Mouse (Mus musculus) thymus, adult 18-20 months (tissue): ENCODE results near the gene Acot8.

Experiments
- DNase-seq, 2 experiments: peaks; one replicate each; pipeline ENCODE4 v3.0.0; 2022; ENCODE audit warnings: mixed read lengths in 2 of 2

Gene Acot8

DNA sequence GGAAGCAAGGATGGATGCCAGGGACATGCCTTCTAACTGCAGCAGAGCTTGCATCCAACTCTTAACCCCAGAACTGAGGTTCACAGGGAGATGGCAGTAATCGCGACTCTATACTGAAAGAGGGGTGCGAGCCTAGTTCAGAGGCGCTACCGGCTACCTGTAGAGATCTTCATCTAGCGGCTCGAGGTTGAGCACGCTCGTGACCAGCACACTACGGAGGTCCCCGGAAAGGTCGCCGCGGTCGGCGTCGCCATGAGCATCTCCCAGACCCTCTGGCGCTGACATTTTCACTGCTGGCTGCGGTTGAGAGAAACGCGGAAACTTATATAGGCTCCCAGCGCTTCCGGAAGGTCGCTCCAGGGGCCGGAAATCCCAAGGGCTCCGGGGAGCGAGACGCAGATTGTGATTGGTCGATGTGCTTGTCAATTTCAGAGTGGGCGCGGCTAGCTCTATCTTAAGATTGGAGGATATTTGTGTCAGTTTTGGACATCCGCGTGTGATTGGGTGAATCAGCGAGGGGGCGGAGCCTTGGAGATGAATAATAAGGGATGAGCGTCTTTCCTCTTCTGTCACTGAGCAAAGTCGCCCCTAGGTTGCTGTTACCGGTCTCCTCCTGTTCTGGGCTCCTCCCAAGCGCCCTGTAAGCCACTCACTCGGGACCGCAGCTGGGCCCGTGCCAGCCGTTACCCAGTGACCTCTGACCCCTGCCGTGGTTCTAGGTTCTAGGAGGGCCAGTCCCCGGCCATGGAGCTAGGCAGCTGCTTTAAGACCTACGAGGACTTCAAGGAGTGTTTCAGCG lies at the start of gene Acot8, which contains the start of gene Zswim3:
Acot8 (minus strand) TSS at position 350 of the 799 bp plus-strand sequence.
Zswim3 (plus strand) TSS at position 566 of the 799 bp plus-strand sequence.
- peak; percentile 94 to 99 for DNase-seq

DNA sequence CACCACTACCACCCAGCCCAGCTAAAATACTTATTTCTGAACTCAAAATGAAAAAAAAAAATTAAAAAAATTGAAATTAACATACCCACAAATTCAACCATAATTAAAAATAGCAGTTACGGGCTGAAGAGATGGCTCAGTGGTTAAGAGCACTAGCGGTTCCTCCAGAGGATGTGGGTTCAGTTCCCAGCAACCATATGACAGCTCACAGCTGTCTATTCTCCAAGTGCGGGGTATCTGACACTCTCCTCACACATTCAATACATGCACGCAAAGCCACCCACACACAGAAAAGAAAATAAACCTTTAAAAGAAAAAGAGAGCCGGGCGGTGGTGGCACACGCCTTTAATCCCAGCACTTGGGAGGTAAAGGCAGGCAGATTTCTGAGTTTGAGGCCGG lies 45.4 kb upstream of the Acot8 start:
- no peak for DNase-seq

DNA sequence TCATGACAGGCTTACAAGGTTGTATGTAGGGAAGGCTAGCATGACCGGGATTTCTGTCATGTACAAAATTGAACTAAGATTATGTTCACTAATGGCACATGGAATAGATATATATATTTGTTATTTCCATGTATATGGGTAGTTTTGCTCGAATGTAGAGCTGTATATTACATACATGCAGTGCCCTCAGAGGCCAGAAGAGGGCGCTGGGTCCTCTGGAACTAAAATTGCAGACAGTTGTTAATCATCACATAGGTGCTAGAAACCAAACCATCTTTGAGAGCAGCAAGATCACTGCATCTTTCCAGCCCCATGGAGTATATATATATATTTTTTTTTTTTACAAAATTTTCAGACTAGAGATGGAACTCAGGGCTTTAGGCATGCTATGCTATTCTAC lies 41.1 kb upstream of the Acot8 start:
- no peak for DNase-seq

DNA sequence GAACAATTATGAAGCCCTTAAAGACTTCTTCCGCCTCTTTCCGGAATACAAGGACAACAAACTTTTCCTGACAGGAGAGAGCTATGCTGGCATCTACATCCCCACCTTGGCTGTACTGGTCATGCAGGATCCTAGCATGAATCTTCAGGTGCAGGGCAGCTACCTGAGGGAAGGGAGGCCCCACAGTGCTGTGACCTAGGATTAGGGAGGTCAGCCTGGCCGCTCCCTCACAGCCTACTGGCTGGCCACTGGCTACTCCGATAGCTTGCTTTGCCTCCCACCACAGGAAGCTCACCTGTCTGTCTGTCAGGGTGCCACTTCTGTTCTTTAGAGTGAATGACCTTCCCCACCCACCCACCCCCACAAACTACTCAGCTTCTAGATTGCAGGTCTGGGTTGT lies 30.5 kb upstream of the Acot8 start:
- DNase-seq = no peak

DNA sequence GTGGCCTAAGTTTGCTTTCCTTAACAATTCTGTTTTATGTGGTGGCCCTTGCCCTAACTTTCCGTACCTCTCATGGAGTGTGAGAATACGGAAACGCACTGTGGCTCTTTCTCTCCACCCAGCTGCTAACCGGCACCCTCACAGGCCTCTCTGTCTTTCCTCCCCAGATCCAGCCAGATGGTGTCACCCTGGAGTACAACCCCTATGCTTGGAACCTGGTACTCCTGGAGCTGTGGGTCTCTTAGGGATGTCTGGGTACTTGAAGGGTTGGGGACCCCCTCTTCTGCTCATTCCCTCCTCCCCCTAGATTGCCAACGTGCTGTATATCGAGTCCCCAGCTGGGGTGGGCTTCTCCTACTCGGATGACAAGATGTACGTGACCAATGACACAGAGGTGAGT lies 29.8 kb upstream of the Acot8 start:
- DNase-seq = peak in 1 of 2 experiments; percentile 46

DNA sequence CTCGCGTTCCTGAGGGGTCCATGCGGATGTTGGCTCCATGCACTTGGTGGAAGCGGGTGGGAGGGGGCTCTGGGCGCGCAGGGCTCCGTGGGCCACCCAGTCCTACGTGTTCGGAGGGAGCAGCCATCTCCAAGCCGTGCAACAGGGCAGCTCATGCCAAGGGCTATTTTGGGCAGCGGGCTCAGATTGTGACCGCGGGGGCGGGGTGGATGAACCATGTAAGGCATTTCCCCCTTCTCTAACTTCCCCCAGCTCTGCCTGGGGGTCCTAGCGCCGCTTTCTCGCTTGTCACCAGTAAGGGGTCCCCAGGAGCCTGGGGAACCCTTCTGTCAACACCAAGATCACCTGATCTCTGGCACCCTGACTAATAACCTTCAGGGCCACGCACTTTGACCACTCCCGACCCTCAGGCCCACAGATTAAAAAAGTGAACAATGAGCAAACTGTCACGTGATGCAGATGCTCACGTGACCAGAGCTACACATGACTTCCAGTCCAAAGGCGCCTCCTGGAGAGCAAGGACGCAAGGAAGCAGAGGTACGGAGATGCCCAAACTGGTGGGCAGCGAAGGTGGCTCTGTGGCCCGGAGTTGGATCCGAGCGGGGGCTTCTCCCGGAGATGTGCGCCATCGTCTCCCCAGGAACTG lies 28.8 kb upstream of the Acot8 start, which contains the start of gene Neurl2:
Neurl2 (minus strand) TSS at position 143 of the 646 bp plus-strand sequence.
- DNase-seq = peak; percentile 69 to 80

DNA sequence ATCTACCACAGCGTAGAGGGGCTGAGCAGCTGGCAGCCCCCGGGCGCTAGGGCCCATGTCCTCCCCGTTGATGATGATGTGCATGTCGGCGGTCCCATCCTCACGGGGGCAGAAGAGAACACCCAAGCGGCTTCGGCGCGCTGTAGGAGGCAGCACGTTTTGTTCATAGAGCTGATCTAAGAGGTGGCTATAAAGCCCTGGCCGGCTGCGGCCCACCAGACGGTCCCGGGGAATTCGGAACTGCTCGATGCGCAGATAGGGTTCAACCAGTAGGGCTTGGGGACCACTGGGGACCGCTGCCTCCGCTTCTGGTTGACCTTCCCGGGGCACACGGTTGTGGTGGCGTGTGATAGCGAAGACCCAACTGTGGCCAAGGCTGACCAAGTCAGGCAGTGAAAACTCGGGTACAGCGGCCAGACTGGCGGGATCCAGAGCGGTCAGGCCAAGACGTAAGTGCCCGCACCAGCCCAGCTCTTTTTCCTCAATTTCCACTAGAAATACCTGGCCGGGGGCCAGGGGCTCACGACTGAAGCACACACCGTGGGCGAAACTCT lies 28.1 kb upstream of the Acot8 start, which contains the start of gene Ctsa:
Ctsa (plus strand) TSS at position 126 of the 554 bp plus-strand sequence.
- DNase-seq = peak; percentile 68 to 75

DNA sequence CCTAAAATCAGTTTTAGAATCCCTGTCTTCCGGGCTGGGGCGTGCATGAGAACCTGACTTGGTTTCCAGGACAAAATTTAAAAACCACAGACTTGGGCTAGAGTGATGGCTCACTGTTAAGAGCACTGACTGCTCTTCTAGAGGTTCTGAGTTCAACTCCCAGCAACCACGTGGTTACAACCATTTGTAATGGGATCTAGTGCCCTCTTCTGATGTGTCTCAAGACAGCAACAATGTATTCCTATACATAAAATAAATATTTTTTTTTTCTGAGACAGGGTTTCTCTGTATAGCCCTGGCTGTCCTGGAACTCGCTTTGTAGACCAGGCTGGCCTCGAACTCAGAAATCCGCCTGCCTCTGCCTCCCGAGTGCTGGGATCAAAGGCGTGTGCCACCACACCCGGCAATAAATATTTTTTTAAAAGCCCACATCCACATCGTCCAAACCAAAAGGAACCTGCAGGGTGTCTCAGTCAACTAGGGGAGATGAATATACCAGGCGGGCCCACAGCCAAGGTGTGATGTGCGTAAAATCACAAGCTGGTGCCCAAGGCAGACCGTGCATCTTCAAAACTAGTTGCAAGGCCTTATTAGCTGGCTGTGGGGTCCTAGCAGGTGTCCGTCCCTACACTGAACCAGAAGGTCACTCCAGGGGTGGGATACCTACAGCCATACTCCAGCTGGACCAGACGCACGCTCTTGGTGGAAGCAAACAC lies 27.5 kb upstream of the Acot8 start:
- DNase-seq = no peak

DNA sequence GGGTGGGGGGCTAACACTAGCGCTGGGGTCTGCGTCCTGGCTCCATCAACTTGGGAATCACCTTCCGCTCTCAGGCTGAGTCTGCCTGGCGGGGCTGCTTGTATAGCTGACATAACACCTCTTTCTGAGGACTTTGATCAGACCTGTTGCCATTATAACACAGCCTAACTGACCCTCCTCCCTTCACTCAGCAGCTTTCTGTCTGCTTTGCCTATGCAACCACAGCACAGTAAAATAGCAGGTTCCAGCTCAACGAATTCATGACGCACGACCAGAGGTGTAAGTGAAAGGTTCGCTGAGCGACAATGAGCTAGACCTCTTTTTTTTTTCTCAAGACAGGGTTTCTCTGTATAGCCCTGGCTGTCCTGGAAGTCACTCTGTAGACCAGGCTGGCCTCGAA lies 26.3 kb upstream of the Acot8 start:
- DNase-seq = no peak

DNA sequence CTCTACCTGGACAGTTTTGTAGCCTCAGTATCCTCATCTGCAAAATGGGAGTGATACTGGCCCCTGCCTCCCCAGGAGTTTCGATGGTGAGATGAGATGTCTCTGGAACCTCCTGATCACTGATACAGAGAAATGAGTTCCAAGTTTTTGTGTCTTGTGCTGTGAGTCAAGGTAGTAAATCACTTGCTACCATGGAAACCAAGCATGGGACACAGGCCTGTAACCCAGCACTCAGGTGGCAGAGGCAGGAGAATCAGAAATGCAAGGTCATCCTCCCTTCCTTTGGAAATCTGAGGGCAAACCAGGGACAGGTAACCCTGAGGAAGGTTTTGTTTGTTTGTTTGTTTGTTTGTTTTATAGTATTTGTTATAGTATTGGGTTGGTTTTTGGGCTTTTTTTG lies 24.4 kb upstream of the Acot8 start:
- no peak for DNase-seq

DNA sequence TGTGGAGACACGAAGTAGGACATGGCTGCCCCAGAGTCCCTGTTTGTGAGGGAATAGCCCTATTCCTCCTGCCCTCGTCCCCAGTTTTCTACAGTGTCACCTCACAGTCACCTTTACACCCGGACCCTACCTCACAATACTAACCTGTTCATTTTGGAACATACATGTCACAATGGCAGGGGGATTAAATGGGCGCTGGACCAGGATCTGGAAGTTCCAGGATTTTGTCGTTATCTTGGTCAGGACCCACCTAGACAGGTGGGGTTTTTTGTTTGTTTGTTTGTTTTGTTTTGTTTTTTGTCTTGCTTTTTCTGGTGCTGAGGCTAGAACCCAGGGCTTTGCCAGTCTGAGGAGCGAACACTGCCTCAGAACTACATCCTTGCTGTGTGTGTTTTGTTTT lies 23.8 kb upstream of the Acot8 start, which contains the start of gene Spata25:
Spata25 (minus strand) TSS at position 101 of the 400 bp plus-strand sequence.
- no peak for DNase-seq

DNA sequence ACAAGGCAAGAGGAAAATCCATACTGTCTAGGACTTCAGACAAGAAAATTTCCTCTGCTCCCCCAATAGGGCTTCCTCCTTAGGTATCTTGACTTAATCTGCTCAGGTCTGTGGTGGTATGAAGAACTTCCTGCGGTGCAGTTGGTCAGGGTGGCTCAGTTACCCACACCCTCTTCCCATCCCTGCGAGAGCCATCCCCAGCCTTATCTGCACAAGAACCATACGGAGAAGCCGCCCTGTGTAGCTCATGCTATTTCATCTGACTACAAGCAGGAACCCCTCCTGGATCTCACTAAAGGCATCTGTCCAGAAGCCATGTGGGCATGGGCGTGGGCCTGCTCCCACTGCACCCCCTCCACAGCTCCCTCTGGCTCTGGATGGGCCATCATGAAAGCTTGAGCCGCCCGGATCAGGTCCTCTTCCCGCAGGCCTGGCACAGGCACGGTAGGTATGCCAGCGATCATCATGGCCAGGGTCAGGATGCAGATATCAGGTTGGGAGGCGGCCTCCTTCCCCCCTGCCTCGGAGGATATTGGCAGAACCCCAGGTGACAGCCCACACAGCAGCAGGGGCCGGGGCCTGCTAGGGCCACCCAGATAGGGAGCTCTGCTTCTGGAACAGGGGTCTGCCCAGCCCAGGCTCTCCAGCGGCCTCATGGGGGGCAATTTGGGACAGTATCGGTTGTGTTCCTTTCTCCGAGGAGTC lies 22.6 kb upstream of the Acot8 start:
- DNase-seq = no peak

DNA sequence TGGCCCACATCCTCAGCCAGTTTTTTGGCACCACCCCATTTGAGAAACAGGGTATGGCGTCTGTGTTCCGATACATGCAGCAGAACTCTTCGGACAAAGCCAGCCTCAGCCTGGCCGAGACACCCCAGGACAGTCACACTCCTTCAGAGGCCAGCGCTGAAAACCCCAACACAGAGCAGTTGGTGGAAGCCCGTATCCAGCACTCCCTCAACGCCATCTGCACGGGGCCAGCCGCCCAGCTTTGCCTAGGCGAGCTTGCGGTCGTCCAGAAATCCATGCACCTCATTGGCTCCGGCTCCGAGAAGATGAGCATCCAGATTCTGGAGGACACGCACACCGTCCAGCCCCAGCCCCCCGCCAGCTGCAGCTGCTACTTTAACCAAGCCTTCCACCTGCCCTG lies 20.8 kb upstream of the Acot8 start:
- no peak for DNase-seq

DNA sequence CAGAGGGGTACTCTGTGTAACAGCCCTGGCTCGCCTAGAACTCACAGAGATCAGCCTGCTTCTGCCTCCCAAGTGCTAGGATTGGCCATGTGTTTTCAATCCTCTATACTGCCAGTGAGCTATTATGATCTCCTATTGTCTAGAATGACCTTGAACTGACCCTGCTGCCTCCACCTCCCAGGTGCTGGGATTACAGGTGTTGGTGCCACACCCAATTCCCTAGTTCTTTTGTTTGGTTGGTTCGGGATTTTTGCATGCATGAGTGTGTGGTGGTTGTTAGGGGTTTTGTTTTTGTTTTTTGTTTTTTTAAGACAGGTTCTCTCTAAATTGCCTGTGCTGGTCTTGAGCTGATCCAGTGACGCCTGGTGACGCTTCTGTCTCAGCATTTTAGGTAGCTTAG lies 19.3 kb upstream of the Acot8 start:
- no peak for DNase-seq

DNA sequence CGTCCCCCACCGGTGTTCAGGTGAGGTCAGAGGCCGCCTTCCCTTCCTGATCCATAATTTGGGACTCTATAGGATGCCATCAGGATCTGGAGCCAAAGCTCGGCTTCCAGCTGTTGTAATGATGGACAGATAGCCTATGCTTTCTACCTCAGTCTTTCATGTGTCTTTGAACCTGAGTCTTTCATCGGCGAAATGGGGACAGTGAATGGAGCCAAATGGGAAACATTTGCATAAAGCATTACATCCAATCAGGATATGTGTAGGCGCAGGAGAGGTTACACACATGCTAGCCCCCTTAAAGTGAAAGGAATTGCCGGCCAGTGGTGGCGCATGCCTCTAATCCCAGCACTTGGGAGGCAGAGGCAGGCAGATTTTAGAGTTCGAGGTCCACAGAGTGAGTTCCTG lies 18.5 kb upstream of the Acot8 start:
- no peak for DNase-seq

DNA sequence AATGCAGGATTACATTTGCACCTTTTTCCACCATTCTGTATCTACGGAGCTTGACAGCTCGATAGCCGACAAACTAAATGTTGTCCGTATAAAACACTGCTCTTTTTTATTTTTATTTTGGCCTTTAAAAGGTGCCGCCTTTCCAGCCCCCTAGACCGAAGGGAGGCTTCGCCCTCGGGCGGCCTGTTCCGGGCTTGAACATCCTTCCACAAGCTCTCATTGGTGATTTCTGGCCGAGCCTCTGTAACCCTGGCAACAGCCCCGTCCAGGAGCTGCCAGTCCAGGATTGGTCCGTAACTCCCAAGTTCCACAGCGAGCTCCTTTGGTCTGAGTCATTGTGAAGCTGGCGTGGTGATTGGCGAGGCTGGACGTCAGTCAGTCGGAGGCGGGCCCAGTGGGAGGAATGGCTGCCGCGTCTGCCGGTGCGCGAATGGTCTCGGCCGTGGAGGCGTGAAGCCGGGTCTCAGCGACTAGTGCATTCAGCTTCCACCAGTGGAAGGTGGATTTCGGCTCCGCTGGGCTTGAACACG lies 18.0 kb upstream of the Acot8 start, which contains the start of gene Zswim1:
Zswim1 (plus strand) TSS at position 51 of the 530 bp plus-strand sequence.
- peak; percentile 96 to 98 for DNase-seq

DNA sequence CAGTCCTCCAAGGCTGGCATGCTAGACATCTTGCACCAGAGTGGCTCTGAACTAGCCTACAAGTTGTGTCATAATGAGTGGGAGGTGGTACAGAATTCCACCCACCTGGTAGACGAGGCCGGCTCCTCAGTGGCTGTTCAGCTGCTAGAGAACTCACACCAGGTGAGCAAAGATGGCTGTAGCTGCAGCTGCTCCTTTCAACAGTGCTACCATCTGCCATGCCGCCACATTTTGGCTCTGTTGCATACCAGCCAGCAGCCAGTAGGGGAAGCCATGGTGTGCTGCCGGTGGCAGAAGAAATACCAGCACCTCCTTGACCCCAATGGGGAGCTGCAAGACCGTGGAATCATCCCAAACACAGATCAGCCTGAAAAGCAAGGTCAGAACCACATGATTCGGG lies 16.4 kb upstream of the Acot8 start:
- no peak for DNase-seq

DNA sequence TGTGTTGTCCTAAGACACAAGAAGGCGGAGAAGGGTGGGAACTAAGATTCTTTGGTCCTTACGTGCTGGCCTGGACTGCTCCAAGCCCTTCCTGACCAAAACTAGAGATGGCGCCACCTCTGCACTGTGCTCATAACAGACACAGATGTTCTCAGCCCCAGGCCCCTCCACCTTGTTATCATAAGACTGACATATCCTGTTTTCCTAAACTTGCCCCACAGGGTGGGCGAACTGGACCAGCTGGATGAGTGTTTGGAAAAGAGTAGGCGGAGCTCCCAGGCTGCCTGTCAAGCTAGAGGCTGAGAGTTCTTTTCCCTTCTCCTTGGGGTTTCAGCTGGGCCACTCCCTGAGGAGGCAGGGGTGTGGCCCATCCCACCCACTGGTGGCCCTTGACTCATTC lies 13.0 kb upstream of the Acot8 start:
- DNase-seq = no peak

DNA sequence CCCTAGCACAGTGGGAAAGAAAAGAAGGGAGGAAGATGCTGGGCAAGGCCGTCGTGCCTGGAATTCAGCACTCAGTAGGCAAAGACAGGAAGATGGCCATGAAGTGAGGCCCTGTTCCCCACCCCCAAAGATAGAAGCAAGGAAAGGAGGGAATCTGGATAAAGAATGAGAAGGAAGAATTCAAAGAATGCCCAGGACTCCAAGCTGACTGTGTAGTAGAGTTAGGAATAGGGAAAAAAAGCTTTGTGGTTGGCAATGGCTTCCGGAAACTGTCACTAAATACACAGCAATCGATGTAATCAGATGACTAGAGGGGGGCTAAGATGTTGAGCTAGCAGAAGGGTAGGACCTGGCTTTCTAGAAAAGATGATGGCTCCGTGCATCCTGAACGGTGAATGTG lies 12.5 kb upstream of the Acot8 start:
- DNase-seq = no peak

DNA sequence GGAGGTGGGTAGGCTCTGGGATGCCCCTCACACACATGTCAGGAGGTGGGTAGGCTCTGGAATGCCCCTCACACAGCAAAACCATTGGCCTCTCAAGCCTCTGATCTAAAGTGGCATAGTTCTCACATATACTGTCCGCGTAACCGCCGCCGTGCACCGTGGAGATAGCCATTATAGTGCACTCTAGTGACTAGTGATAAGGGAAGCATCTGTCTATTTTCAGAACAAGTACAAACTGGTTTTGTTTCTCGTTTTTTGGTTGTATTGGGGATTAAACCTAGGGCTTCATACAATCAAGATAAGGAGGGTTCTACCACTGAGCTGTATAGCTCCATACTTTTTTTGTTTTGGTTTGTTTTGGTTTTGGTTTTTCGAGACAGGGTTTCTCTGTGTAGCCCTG lies 11.1 kb upstream of the Acot8 start:
- no peak for DNase-seq

DNA sequence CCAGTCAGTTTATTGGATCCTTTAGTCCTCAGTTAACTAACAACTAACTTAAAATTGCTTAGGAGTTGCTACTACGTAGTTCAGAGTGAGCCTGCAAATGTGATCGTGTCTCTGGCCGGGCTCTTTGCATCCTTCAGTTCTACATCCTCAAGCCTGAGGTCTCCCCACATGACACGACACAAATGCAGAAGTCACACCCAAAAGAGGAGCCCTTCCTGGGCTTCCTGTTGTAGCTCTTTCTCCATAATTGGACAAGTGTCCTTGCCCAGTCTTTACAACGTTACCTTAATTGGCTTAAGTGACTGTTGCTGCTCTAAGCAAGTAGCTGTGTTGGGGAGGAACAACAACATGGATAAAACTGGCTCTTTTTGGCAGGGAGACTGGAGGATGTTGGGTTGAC lies 10.7 kb upstream of the Acot8 start:
- no peak for DNase-seq

DNA sequence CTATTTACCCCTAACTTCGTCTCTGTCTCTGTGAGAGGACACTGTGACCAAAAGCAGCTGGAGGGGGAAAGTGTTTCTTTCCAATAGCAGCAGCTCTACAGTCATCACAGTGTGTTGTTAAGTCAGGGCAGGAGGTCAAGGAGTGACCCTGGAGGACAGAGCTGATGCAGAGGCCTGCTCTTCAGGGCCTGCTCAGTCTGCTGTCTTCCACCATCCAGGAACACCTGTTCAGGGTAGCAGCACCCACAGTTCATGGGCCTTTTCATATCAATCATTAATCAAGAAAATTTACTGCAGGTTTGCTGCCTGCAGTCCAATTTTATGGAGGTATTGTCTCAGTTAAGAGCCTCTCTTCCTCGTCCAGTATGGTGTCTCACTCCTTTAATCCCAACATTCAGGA lies 8.9 kb upstream of the Acot8 start:
- no peak for DNase-seq
